Mouse (Mus musculus) E14TG2a.4 (cell line): ENCODE measurements around the gene Selenos.
A peak's percentile ranks its signal among the peaks of the same experiment; 100 is the strongest.

Experiments used
- H3K27me3 ChIP-seq: 2 replicates; pipeline ENCODE4 v1.6.1; 2014; ENCODE audit warnings: low read length, control low read depth; ENCODE audit not compliant: insufficient read depth
- H3K36me3 ChIP-seq: 2 replicates; pipeline ENCODE4 v1.6.1; 2014; ENCODE audit warnings: low read length, control low read depth; ENCODE audit not compliant: insufficient read depth
- H3K4me1 ChIP-seq: replicated peaks from 2 replicates; pipeline ENCODE4 v1.6.1; 2014; ENCODE audit warnings: low read depth, low read length, control low read depth
- H3K4me3 ChIP-seq: replicated peaks from 2 replicates; pipeline ENCODE4 v1.5.1; 2014; ENCODE audit warnings: mild to moderate bottlenecking, low read length
- H3K9me3 ChIP-seq: 2 replicates; pipeline ENCODE4 v1.6.1; 2014; ENCODE audit warnings: low read length, control low read depth
- CTCF ChIP-seq: conservative IDR thresholded peaks from 2 replicates; pipeline ENCODE4 v1.5.1; 2014; ENCODE audit warnings: low read length
- NANOG ChIP-seq: IDR thresholded peaks from 2 replicates; pipeline ENCODE4 v1.6.1; 2014; ENCODE audit warnings: borderline replicate concordance, low read length, mixed read lengths
- POU5F1 ChIP-seq: IDR thresholded peaks from 2 replicates; pipeline ENCODE4 v1.6.1; 2014; ENCODE audit warnings: low read length, borderline replicate concordance

Selenos gene

GRCm38 (mm10) chr7:66092656-66093055 lies 13.2 kb downstream of the Selenos start:
- Histone ChIP-seq H3K36me3 (peaks cover 33% of the 10 kb centered on the region), H3K27me3 (peaks cover 7% of the 10 kb centered on the region; the same call in 1 of the 2 replicates), H3K4me1 (peaks cover 17% of the 10 kb centered on the region), H3K4me3 (no peak overlapping the region), H3K9me3 (no peaks in the 10 kb centered on the region)
- TF ChIP-seq CTCF: no peak
- no peak for TF ChIP-seq POU5F1
- no peak for TF ChIP-seq NANOG

- TF ChIP-seq POU5F1 (no peak), CTCF (no peak), NANOG (no peak)
- Histone ChIP-seq H3K9me3 (no peaks in the 10 kb centered on the region), H3K4me1 (peaks cover 17% of the 10 kb centered on the region), H3K4me3 (no peak overlapping the region), H3K27me3 (peaks cover 7% of the 10 kb centered on the region; the same call in 1 of the 2 replicates), H3K36me3 (peaks cover 18% of the 10 kb centered on the region)
These were observed 14.7 kb downstream of the Selenos start for GRCm38 (mm10) chr7:66094141-66094540.

- Histone ChIP-seq H3K4me1 (no peaks in the 10 kb centered on the region), H3K4me3 (no peak overlapping the region), H3K9me3 (no peaks in the 10 kb centered on the region), H3K36me3 (no peaks in the 10 kb centered on the region), H3K27me3 (peaks cover 14% of the 10 kb centered on the region)
- TF ChIP-seq CTCF (no peak), NANOG (no peak), POU5F1 (no peak)
These were observed 19.4 kb downstream of the Selenos start for GRCm38 (mm10) chr7:66098803-66099202.

- H3K9me3 ChIP-seq: no peaks in the 10 kb centered on the region
- no peak overlapping the region for H3K4me3 ChIP-seq
- TF ChIP-seq POU5F1: no peak
- no peak for TF ChIP-seq NANOG
- TF ChIP-seq CTCF: peak; percentile 50
- H3K4me1 ChIP-seq: no peaks in the 10 kb centered on the region
- H3K27me3 ChIP-seq: peaks cover 19% of the 10 kb centered on the region
- no peaks in the 10 kb centered on the region for H3K36me3 ChIP-seq
These were observed 22.4 kb downstream of the Selenos start for GRCm38 (mm10) chr7:66101866-66102265.

- TF ChIP-seq NANOG (no peak), CTCF (no peak), POU5F1 (no peak)
- Histone ChIP-seq H3K27me3 (peaks cover 33% of the 10 kb centered on the region), H3K9me3 (no peaks in the 10 kb centered on the region), H3K4me3 (no peak overlapping the region), H3K4me1 (peaks cover 8% of the 10 kb centered on the region), H3K36me3 (no peaks in the 10 kb centered on the region)
These were observed 25.1 kb downstream of the Selenos start for GRCm38 (mm10) chr7:66104531-66104930.

GRCm38 (mm10) chr7:66105771-66106170 lies 26.3 kb downstream of the Selenos start:
- Histone ChIP-seq H3K36me3 (no peaks in the 10 kb centered on the region), H3K4me1 (peaks cover 14% of the 10 kb centered on the region), H3K27me3 (peaks cover 39% of the 10 kb centered on the region), H3K4me3 (no peak overlapping the region), H3K9me3 (no peaks in the 10 kb centered on the region)
- no peak for TF ChIP-seq CTCF
- no peak for TF ChIP-seq POU5F1
- no peak for TF ChIP-seq NANOG

- Histone ChIP-seq H3K4me3 (no peak overlapping the region), H3K9me3 (no peaks in the 10 kb centered on the region), H3K36me3 (no peaks in the 10 kb centered on the region), H3K27me3 (peaks cover 46% of the 10 kb centered on the region), H3K4me1 (peaks cover 17% of the 10 kb centered on the region)
- TF ChIP-seq NANOG (no peak), POU5F1 (no peak), CTCF (no peak)
These were observed 27.2 kb downstream of the Selenos start for GRCm38 (mm10) chr7:66106581-66107056.

- peaks cover 50% of the 10 kb centered on the region for H3K27me3 ChIP-seq
- TF ChIP-seq NANOG (no peak), POU5F1 (no peak), CTCF (no peak)
- peaks cover 17% of the 10 kb centered on the region for H3K4me1 ChIP-seq
- H3K4me3 ChIP-seq: no peak overlapping the region
- H3K9me3 ChIP-seq: no peaks in the 10 kb centered on the region
- H3K36me3 ChIP-seq: no peaks in the 10 kb centered on the region
These were observed 27.8 kb downstream of the Selenos start for GRCm38 (mm10) chr7:66107206-66107605.

- H3K36me3 ChIP-seq: no peaks in the 10 kb centered on the region
- H3K4me3 ChIP-seq: no peak overlapping the region
- H3K9me3 ChIP-seq: no peaks in the 10 kb centered on the region
- peaks cover 17% of the 10 kb centered on the region for H3K4me1 ChIP-seq
- TF ChIP-seq POU5F1: no peak
- TF ChIP-seq NANOG: no peak
- TF ChIP-seq CTCF: no peak
- H3K27me3 ChIP-seq: peaks cover 52% of the 10 kb centered on the region
These were observed 28.5 kb downstream of the Selenos start for GRCm38 (mm10) chr7:66107930-66108329.
